Mouse (Mus musculus) CH12.LX (cell line): ENCODE results near the gene Prkce.

ENCODE experiments used
- CTCF ChIP-seq, 2 experiments: IDR thresholded peaks in 1 of 2; conservative IDR thresholded peaks in 1 of 2; 2 replicates each; pipeline ENCODE4 v1.5.1; 2011 to 2012; ENCODE audit warnings: low read depth in 2 of 2, low read length in 2 of 2, improper control_type of control experiment in 1 of 2, inconsistent platforms in 1 of 2, mild to moderate bottlenecking in 1 of 2, moderate library complexity in 1 of 2
- MXI1 ChIP-seq: IDR thresholded peaks from 2 replicates; pipeline ENCODE4 v1.6.1; 2011; ENCODE audit warnings: mild to moderate bottlenecking, low read depth, low read length, improper control_type of control experiment
- RCOR1 ChIP-seq: conservative IDR thresholded peaks from 2 replicates; pipeline ENCODE4 v1.6.1; 2012; ENCODE audit warnings: low read depth, mild to moderate bottlenecking, inconsistent platforms, low read length, improper control_type of control experiment
- ZMIZ1 ChIP-seq: IDR thresholded peaks from 2 replicates; pipeline ENCODE4 v1.6.1; 2012; ENCODE audit warnings: low read depth, mild to moderate bottlenecking, inconsistent platforms, low read length, improper control_type of control experiment

DNA sequence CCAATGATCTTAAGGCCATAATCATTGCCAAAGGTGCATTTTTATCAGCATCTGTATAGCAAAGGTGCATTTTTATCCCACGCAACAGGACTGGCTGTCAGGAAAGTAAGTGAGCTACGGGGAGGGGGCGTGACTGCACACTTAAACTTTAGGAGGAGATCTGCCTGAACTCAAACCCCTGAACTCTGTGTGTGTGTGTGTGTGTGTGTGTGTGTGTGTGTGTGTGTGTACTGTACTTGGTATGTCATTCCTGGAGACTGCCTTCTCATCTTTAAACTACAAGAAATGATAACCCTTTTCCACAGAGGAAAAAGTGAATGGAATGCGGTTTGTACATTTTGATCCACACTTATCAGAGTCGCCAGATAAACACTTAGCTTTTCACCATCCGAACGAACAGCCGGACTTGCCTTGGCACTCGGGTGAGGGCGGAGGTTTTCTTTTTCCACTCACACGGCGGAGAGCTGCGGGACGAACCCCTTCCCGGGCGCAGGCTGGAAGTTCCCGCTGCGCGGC, 1.5 kb upstream of the Prkce start:
- TF ChIP-seq CTCF (conservative IDR thresholded peaks at IDR 0.05 in 1 of 2, IDR thresholded peaks at IDR 0.05 in 1 of 2; ENCODE audit: low read depth in 2 of 2, low read length in 2 of 2) (no peak), ZMIZ1 (no peak), RCOR1 (no peak), MXI1 (no peak)
